Mouse (Mus musculus): Measurements from ENCODE around the gene Il1rl1. TPM values are rescaled to one million over a fixed set of nuclear protein-coding genes. Genes with fewer than 3 reads are reported as not detected.

The Il1rl1 gene
- 2.1 and 4.7 TPM in 2 replicates for polyA plus RNA-seq (2012; rRNA removed)

DNA sequence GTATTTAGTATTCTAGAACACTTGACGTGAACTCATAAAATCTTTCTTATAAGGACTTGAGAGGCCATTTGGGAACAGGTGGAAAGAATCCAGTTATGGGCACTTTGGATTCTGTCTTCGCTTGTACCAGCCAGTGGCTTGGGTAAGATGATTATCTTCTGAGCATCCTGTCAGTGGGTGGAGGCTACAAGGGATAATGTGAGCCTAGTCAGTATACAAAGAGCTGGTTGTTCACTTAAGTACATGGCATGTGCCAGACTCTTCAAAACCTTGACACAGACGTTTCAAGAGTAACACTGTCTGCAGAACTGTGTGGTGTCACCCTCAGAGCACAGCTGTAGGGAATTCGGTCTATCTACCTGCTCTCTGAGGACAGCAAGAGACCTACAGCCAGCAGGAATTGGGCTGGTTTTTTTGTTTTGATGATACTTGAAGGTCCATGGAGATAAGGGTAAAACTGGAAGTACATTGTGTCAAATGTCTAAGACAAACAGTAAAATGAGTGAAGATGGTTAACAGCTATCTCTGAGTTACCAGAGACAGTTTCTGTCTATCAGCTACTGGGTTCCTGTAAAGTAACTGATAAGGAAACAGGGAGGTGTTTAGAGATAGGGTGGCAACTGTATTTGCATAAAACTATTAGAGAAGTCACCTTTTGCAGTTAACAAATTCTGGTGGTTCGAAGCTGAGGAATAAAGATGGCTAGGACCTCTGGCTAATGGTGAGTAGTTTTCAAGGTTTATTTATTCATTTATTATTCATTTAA is at the start of gene Il1rl1:
TSS of gene Il1rl1 (plus strand) at position 661 of the 766 bp plus-strand sequence.
- WGBS: 65% methylated on average over 5 of the region's 5 CpGs

DNA sequence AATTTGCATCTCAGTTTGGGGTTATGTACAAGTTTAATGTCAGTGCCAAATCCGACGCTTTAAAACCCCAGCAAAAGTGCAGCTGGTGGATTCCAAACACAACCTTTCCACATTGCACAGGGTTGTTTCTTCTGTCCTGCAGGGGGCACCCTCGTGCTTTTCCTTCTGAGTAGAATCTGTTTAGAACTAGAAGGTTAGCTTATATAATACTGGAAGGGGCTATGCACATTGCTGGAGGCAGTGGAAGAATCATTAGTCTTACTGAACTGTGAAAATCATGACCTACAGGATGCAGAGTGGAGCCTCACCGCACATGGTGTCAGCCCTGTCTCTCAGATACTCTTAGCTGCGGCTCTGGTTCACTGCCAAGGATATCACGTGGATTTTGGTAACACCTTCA is 49.3 kb upstream of the Il1rl1 start:
- 44% methylated on average over 6 of the region's 6 CpGs for WGBS
- DNase-seq (ENCODE audit: low read depth, low spot score): peak; percentile 16

More for the DNA sequence above, at the start of gene Il1rl1:
- no peak for DNase-seq (ENCODE audit: low read depth, low spot score)

DNA sequence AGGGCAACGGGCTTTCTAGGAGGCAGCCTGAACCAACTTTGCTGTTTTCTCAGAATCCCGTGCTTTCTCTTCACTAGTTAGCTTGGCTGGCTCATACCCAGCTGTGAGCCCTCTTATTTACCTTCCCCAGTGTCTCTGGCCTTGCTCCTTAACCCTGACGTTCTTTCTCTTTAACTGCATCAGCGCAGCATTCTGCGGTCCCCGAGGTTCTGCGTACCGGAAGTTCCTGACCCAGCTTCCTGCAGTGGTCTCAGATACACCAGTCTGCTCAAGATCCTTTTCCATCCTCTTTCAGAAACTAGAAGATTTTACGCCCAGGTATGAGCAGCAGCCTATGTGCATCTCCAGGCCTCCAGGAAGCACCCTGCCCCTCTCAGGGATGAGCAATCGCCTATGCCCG is 48.4 kb upstream of the Il1rl1 start:
- no peak for DNase-seq (ENCODE audit: low read depth, low spot score)
- WGBS: 76% methylated on average over 11 of the region's 11 CpGs

DNA sequence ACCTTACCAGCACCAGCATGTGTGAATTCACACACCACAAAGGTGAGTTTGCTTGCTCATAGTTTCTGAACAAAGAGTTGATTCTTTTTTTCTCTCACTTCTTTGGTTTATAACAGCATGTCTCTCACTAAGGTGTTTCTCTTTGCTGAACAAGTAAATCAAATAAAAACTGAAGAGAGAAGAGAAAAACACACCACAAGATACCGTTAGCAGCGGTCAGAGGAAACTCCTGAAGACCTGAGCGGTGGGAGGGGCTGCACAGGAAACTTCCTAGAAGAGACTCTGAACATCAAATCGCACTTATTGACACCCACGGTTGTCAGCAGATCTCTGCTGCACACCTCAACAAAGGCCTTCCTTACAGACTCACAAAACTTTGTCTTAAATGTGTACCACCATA is 46.5 kb upstream of the Il1rl1 start:
- DNase-seq (ENCODE audit: low read depth, low spot score): no peak
- 69% methylated on average over 5 of the region's 5 CpGs for WGBS

DNA sequence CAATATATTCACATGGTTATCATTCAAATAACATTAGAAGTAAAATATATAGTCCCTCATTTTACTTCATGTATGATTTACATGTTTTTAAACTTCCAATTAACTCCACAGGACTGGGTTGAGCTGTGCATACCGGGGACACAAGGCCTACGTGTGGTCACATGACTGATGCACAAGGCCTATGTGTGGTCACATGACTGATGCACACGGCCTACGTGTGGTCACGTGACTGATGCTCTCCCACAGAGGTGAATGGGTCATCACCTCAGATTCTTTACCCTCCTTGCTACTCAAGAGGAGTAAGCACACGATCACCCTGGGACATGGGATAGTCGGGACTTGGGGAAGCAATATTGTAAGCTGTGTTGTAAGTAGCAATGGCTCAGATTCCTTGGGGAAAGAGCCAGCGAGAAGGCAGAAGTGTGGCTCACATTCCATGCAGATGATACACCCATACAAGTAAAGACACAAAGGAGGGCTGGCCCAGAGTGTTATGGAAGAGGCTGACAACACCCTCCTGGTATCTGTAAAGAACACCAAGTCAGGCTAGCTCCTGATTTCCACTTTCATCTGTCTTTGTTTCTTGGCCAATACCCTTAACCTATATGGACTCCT is 44.3 kb upstream of the Il1rl1 start:
- no peak for DNase-seq (ENCODE audit: low read depth, low spot score)
- 89% methylated on average over 8 of the region's 8 CpGs for WGBS

DNA sequence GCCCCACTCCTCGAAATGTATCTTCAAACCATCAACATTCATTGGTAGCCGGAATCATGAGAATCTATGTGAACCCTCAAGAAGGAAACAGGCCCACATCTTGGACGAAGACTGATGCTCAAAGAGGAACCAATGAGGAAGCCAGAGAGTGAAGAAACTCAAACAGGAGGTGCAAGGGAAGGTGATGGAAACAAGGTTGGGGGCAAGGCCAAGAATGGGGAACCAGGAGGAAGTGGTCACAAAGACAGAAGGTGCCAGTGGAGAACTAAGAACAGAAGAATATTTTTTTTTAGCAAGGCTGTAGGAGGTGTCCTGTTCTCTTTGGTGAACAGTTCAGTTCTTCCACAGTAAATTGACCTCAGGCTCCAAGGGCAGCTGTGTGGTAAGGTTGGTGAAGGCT is 38.0 kb upstream of the Il1rl1 start:
- WGBS: 82% methylated on average over 3 of the region's 3 CpGs

DNA sequence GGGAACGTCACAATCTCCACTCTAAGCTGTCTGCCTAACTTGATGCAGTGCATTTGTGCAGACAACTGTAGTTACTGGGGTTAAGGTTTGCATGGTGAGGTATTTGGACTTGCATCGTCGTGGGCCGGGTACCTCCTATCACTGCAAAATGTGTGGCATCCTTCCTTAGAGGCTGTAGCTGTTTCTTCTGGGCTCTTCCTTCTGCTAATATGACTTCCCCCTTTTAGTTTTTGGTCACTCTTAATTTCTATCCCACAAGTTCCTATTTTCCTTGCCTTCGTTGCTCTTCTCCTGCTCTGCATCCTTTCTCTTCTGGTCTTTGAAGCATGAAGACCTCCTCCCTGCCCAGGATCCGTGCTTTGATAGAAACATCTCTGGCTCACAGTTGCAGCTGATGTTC is 36.8 kb upstream of the Il1rl1 start:
- 77% methylated on average over 6 of the region's 6 CpGs for WGBS
- no peak for DNase-seq (ENCODE audit: low read depth, low spot score)

More for the DNA sequence above, 38.0 kb upstream of the Il1rl1 start:
- no peak for DNase-seq (ENCODE audit: low read depth, low spot score)

DNA sequence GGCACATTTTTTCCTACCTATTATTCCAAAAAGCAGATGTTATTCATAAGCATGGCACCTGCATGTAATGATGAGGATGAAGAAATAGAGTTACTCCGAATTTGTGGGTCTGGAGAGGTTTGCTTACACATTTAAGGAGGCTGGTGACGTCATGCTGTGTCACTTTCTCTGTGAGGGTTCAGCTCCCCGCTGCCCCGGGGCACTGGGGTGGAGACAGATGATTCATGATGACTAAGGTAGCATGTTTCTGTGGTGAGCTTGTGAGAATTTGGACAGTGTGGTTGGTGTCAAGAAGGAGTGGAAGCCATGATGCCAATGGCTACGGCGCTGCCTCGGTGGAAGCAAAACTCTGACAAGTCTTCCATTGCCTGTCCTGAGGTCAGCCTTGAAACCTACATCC is 36.2 kb upstream of the Il1rl1 start:
- DNase-seq (ENCODE audit: low read depth, low spot score): no peak
- 79% methylated on average over 7 of the region's 7 CpGs for WGBS

DNA sequence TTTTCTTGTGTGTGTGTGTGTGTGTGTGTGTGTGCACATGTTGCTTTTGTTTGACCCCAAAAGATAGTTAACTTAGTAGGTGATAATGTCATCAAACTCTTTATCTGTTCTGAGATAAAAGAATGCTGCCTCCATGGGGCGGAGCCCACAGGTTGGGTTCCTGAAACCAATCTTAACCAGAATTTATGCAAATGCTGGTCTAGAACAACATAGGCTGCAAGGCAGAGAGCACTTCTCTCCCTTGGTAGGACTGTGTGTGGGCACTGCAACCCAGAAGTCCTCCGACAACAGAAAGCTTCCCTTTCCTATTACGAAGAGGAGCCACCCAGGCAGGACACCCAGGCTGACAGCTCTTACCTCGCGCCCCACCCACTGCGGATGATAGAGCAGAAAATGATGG is 29.7 kb upstream of the Il1rl1 start:
- no peak for DNase-seq (ENCODE audit: low read depth, low spot score)
- 90% methylated on average over 6 of the region's 6 CpGs for WGBS

DNA sequence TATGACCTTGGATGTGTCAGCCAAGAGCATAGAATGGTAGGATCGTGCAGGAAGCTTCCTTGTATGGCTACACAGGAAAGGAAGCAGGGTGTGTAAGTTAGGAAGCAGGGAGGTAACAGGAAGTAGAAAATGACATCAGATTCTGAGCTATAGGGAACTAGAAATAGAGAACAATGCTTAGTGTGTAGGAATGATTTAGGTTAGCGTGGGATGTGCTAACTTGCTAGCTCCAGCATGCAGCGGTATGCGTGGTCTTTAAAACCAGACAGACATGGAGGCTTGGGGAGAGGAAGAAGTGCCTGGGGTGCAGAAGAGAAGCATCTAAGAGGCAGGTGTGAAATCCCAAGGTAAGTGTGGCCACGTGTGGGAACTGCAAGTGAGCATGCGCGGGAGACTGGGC is 24.7 kb upstream of the Il1rl1 start:
- 70% methylated on average over 7 of the region's 7 CpGs for WGBS
- DNase-seq (ENCODE audit: low read depth, low spot score): no peak

DNA sequence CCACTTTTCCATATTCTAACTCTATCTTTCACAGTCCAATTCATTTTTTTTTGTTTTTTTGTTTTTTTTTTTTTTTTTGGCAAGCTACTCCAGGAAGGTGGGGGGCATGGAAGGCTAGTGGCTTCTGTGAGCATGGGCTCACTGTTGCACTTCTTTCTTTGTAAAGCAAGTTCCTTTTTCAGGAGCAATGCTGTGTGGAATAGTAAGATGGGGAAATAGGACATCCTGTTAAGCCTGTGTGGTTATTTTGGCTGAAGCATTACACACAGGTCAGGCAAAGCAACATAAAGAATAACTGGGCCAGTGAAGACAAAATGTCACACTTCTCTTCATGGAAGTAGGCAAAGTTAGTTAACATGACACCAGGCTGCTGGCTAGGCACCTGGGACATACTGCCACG is 19.5 kb upstream of the Il1rl1 start:
- no peak for DNase-seq (ENCODE audit: low read depth, low spot score)
- WGBS: 52% methylated on average over 1 of the region's 1 CpGs

DNA sequence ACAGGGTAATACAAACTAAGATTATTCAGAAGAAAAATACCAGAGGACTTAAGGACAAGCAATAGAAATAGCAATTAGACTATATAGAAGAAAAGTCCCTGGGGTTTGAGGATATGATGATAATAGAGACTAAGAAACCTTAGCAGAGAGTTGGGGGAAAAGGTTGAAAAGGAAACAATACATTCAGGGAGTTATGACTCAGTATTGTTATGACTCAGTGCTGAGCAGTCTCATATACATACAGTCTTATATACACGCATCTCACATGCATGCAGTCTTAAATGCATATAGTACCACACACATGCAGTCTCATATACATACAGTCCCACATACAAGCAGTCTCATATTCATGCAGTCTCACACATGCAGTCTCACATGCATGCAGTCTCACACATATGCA is 16.3 kb upstream of the Il1rl1 start:
- WGBS: 68% methylated on average over 1 of the region's 1 CpGs
- DNase-seq (ENCODE audit: low read depth, low spot score): no peak

DNA sequence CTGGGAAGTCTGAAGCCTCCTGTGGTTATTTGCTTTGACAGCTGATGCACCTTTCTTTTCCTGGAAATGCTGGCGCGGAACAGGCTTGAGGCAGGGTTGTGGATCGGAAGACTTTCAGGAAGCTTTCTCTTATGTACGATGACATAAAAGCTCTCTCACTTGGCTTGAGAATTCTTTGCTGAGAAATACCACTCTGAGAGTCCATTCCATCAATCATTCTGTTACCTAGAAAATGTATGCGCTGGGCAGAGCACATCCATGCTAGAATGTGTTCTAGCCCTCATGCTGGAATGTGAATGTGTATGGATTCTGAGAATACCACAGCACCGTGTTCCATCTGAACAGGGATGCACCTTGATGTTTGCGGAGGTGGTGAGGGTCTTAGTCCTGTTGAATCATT is 15.1 kb upstream of the Il1rl1 start:
- no peak for DNase-seq (ENCODE audit: low read depth, low spot score)
- WGBS: 84% methylated on average over 7 of the region's 7 CpGs

DNA sequence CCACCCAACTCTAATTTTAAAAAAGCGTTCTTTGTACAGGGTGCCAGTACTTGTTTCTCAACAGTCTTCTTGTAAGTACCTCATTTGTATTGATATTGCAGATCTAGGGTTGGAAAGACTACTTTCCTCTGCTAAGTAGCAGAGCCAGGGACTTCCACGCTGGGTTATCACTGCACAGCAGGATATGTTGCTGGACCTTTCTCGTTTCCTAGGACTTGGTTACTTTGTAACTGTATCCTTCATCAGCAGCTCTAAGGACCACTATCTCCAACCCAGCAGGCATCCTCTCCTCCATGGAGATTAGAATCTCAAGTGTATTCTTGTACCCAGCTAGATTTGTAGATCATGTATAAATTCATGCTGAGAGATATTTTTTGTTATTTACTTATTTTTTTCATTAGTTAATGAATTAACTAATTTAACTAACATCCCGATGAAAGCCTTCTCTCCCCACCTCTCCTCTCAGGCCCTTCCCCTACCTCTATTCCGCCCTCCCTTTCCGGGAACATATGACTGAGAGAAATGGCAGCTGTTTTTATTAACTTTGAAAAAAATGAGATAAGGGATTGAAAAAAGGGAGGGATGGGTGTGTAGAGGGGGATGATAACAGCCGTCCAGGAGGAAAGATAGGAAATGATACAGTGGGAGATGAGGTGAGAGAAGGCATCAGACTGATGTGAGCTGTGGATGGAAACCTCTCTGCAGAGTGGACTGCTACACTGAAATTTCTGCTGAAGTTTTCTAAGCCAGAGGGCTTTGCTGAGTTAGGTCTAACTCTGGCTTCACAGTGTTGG is 14.3 kb upstream of the Il1rl1 start:
- no peak for DNase-seq (ENCODE audit: low read depth, low spot score)
- 53% methylated on average over 7 of the region's 7 CpGs for WGBS

DNA sequence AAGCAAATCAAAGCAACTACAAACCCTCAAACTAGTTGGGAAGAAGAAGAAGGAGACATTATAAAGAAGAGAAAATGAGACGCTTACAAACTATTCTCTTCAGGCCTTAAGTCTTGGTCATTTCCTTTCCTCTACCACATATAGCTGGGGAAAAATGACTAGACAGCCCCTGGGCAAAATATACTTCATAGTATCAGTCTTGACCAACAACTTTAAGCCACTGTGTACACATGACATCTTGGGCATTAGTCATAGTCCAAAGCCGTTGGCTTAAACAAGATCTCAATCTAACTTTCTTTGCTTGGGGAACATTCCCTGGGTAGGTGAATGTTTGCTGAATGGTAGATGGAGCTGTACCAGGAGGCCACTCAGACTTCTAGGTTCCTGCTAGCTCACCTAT is 12.3 kb upstream of the Il1rl1 start:
- 73% methylated on average over 2 of the region's 2 CpGs for WGBS
- DNase-seq (ENCODE audit: low read depth, low spot score): no peak

DNA sequence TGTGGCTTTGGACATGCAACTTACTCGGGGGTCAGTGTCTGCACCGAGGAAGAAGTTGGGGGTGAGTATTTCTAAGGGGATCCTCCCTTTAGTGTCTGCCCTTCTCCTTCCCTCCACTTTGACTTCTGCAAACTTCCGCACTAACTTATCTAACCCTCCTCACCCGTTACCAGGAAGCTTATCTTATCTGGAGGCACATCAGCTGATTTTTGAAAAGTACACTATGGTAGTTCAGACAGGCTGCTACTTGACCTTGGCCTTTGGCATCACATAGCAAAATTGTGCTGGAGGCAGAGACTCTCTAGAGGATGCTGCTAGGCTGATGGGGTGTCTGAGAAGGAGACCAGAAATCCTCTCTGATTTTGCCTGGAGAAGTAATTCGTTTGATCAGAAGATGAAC is 10.9 kb upstream of the Il1rl1 start:
- DNase-seq (ENCODE audit: low read depth, low spot score): no peak
- WGBS: 35% methylated on average over 5 of the region's 5 CpGs

DNA sequence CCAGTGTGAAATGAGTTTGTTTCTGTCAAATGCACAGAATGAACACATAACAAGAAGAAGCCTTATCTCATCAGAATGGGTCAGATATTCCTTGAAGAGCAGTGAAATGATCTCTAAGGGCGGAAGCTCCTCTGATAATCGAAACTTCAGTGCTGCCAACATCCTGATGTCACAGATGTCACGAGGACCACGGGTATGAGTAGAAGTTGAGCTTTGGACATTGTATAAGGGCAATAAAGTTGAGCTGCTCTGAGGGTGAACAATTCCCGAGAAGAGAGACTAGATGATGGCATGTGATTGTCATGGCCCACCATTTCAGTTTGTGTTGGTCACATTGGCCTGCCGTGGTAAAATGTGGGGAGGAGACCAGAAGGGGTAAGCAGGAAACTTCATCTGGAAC is 5.5 kb upstream of the Il1rl1 start:
- peak; percentile 32 for DNase-seq (ENCODE audit: low read depth, low spot score)
- 51% methylated on average over 6 of the region's 6 CpGs for WGBS

DNA sequence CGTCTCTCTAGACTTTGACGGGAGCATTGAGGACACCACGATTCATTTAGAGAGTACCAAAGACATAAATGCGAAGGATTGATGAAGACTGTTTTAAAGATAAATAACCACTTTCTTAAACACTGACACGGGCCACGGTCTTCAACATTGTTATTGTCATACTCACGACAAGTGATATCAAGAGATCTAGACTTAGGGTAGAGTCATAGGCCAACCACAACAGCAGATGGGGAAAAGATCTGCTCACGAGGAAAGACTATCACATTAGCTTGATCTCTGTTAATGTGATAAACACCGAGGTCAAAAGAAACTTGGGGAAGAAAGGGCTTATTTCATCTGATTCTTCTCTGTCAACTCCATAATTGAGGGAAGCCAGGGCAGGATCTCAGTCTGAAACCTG is 2.1 kb upstream of the Il1rl1 start:
- WGBS: 89% methylated on average over 9 of the region's 9 CpGs
- DNase-seq (ENCODE audit: low read depth, low spot score): no peak

DNA sequence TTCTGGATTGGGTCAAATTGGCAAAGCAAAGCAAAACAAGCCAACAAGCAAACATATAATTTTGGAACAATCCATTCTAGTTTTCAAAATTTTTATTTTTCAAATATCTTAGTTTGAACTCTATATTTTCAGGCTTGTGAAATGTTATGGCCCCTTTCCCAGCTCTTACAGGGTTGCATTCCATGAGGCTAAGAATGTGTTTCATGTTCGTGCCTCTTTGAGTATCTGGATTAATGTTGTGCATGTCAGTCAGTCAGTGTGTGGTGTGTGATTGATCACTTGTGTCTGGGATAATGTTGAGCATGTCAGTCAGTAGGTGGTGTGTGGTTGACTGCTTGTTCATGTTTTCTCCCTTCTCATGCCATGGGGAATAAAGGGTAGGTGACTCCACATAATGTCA is 1.5 kb upstream of the Il1rl1 start:
- DNase-seq (ENCODE audit: low read depth, low spot score): no peak
- WGBS: 73% methylated on average over 1 of the region's 1 CpGs

DNA sequence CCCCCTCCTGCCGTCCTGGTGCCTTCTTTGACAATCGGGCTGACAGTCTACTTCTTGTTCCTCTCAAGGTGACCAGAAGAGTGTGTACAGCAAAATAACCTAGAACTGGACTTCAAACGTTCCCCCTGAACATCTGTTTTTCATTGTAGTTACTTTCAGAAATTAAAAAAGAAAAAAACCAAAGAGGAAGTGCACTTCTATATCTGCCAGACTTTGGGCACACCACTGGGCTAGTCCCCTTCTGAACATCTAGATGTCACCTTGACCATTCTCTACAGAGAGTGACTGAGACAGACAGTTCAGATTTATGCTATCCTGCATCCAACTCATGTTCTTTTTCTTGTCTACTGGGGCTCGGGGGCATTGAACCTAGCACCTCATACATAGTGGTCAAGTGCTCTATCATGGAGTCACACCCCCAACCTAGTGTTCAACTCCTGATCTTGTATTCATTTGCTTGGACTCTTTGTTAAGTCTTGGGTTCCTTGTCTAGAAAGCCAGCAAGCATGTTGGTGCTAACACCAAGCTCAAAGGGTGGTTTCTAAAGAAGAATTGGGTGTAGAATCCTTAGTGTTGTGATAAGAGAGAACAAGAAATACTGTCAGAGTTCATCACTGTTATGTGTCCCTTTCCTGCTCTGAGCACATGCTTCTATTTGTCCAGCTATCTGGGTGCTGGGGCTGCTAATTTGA is 919 bp downstream of the Il1rl1 start:
- DNase-seq (ENCODE audit: low read depth, low spot score): no peak
- WGBS: 75% methylated on average over 4 of the region's 4 CpGs
